Comparison of ENCODE assay signal across 10 mouse cellular contexts in genomic region chr12:72917159-72917993, GRCm38 (mm10). TPM values are rescaled to one million over a fixed set of nuclear protein-coding genes. Genes with fewer than 3 reads are reported as not detected.
DNase-seq lines count a peak whose midpoint lies in the region; ATAC-seq and TF ChIP-seq lines count a peak whose summit lies in the region.
"Had no signal": no experiment of that assay in that cellular context is flagged by ENCODE, and none has a peak within 500 bp of the region (broad histone marks: within the 10 kb centered on the region; RNA-seq: fewer than 3 reads in every experiment).

No protein-coding gene starts in this region.

- ATAC-seq in liver, embryonic 11.5 days (replicated peaks; ENCODE audit: low FRiP score), result peak; percentile 57; the same call in 1 of the 2 replicates
- no peak for ATAC-seq in CD4-positive, CD25-positive, alpha-beta regulatory T cell, adult 4 months

- TF ChIP-seq POLR2A in testis, adult 2 months (IDR thresholded peaks at IDR 0.05; ENCODE audit: control insufficient read depth, low read depth, low read length), result peak; percentile 40

- H3K9ac ChIP-seq in liver, embryonic 11.5 days (ENCODE audit: low read depth, low read length), result peak overlapping the region; percentile 59

- no peak overlapping the region for H3K27ac ChIP-seq in liver, embryonic 11.5 days (ENCODE audit: low read depth, low read length)
- peak overlapping the region; percentile 67 for H3K27ac ChIP-seq in testis, adult 2 months (ENCODE audit: control insufficient read depth, insufficient read depth, low read depth, low read length)

- WGBS in liver, embryonic 11.5 days, result 19% methylated on average over 48 of the region's 48 CpGs

- no peaks in the 10 kb centered on the region for H3K4me1 ChIP-seq in liver, embryonic 11.5 days (replicated peaks; ENCODE audit: control insufficient read depth, insufficient read depth, low read length)
- no peaks in the 10 kb centered on the region for H3K4me1 ChIP-seq in testis, adult 2 months (ENCODE audit: control insufficient read depth, insufficient read depth, low read length)

- H3K4me2 ChIP-seq in liver, embryonic 11.5 days, result peak overlapping the region; percentile 63

- H3K36me3 ChIP-seq in liver, embryonic 11.5 days (ENCODE audit: control insufficient read depth, insufficient read depth, low read length), result no peaks in the 10 kb centered on the region
- H3K36me3 ChIP-seq in testis, adult 2 months (ENCODE audit: control insufficient read depth, insufficient read depth, low read length), result no peaks in the 10 kb centered on the region

- peak; percentile 48 for DNase-seq in gastrocnemius, postnatal 14 days
- no peak for DNase-seq in gastrocnemius, adult 18-20 months (ENCODE audit: low spot score)
- peak; percentile 54 for DNase-seq in WW6 (ENCODE audit: low read depth, low spot score)
- DNase-seq in gastrocnemius, postnatal 4 days (ENCODE audit: low spot score in 2 of 2), result peak; percentile 32 to 47
- DNase-seq in liver, embryonic 11.5 days (ENCODE audit: low spot score), result peak; percentile 49
- no peak for DNase-seq in thymus, postnatal 36 days

- TF ChIP-seq CTCF in testis, adult 2 months (IDR thresholded peaks at IDR 0.05; ENCODE audit: control insufficient read depth, insufficient read depth, insufficient replicate concordance, low read depth, low read length), result no peak

- H3K9me3 ChIP-seq in liver, embryonic 11.5 days (ENCODE audit: control insufficient read depth, low read length), result no peaks in the 10 kb centered on the region

- H3K27me3 ChIP-seq in liver, embryonic 11.5 days (replicated peaks; ENCODE audit: control insufficient read depth, insufficient read depth, low read length), result no peaks in the 10 kb centered on the region
- H3K27me3 ChIP-seq in testis, adult 2 months (ENCODE audit: control insufficient read depth, insufficient read depth, low read length), result no peaks in the 10 kb centered on the region
- H3K27me3 ChIP-seq: CH12.LX had no signal

- intact Hi-C loops in gastrocnemius, postnatal 14 days (cut with DNase I; ENCODE audit: low total_unique reads), result no loop called here

- H3K4me3 ChIP-seq in liver, embryonic 11.5 days (ENCODE audit: low read depth, low read length), result peak overlapping the region; percentile 49
- peak overlapping the region; percentile 84 for H3K4me3 ChIP-seq in testis, adult 2 months (ENCODE audit: control insufficient read depth, low read depth, low read length)

RNA-seq across cellular contexts. Expression of gene Six6, which starts 22.3 kb away (rescaled TPM):
- total RNA-seq in gastrocnemius, postnatal 14 days (2021), result not detected
- total RNA-seq in gastrocnemius, adult 18-20 months (2021), result not detected
- total RNA-seq in gastrocnemius, postnatal 4 days (2021), result not detected
- not detected in 2 replicates for polyA plus RNA-seq in liver, embryonic 11.5 days (2014; fragmentation: Nextera tagmentation; extraction: Ambion mirVana)
- not detected in 2 replicates for polyA plus RNA-seq in testis, adult 2 months (2012; rRNA removed)
- not detected for polyA plus RNA-seq in CD4-positive, CD25-positive, alpha-beta regulatory T cell, adult 4 months (2017; shearing (Covaris generic))
- polyA plus RNA-seq: large intestine, adult 2 months had no signal

RNA-seq across cellular contexts. Expression of gene 4930447C04Rik, which starts 23.2 kb away (rescaled TPM):
- under 1 TPM; 0.43 to 0.47 TPM for total RNA-seq in gastrocnemius, postnatal 14 days (2021)
- under 1 TPM in 1 of 2 experiments, not detected in 1; 0.26 TPM for total RNA-seq in gastrocnemius, adult 18-20 months (2021)
- total RNA-seq in gastrocnemius, postnatal 4 days (2021), result 1 to 10 TPM; 2.9 to 3.9 TPM
- polyA plus RNA-seq in liver, embryonic 11.5 days (2014; fragmentation: Nextera tagmentation; extraction: Ambion mirVana), result 3.1 and 3.5 TPM in 2 replicates
- polyA plus RNA-seq in testis, adult 2 months (2012; rRNA removed), result 2.9 and 5.3 TPM in 2 replicates
- polyA plus RNA-seq in CD4-positive, CD25-positive, alpha-beta regulatory T cell, adult 4 months (2017; shearing (Covaris generic)), result under 1 TPM in 1 of 2 experiments, not detected in 1; 0.42 TPM
- polyA plus RNA-seq: large intestine, adult 2 months had no signal

Comparison
In these comparisons a context has a peak if more than half of its experiments do, and no peak if none do; other contexts are left out.
1. DNase-seq: peak in gastrocnemius, postnatal 14 days (single experiment), WW6 (single experiment), gastrocnemius, postnatal 4 days (2 of 2) and liver, embryonic 11.5 days (single experiment); none in gastrocnemius, adult 18-20 months (single experiment) and thymus, postnatal 36 days (0 of 2).